Mouse (Mus musculus) ES-Bruce4 (cell line): Measurements from ENCODE around the gene Tcp1.

Experiments used
- CTCF ChIP-seq: IDR thresholded peaks from one replicate; pipeline ENCODE4 v1.8.1; 2011; ENCODE audit warnings: low read depth, low read length
- POLR2A ChIP-seq: IDR thresholded peaks from one replicate; pipeline ENCODE4 v1.8.1; 2011; ENCODE audit warnings: low read length; ENCODE audit not compliant: insufficient read depth

DNA sequence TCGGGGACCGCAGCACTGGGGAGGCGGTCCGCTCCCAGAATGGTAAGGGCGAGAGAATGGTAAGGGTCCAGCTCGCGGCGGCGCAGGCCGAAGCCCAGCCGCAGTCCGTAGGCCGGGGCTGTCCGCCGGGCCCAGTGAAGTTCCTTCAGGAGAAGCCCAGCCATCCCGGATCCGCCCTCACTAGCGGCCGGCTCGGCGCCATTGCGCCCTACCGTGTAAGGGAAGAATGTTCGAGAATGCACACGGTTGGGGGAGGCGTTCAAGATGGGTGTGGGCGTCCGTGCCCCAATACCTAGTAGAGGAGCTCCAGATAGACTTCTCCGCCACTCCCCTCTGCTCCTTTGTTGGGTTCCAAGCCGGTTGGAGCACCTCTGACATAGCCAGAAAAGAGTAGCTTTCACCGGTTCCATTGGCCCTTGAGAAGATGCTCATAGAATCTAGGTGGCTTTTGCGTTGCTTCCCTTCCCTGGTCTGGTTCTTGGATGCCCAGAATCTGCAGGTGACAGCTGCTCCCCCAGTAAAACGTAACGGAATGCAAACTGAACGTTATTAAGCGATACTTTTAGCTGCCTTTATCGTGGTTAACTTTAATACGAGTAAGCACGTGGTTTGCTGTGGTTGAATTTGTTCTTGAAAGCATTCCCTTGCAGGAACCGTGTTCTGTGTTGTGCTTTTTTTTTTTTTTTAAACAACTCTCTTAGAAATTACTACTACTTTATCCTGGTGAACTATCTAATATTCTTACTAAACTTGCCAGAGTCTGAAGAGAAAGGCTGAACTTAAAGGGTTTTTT is 1.3 kb downstream of the Tcp1 start:
- TF ChIP-seq CTCF (no peak), POLR2A (no peak)
